Mouse (Mus musculus): ENCODE results near the gene Adamts7.

Adamts7 gene

DNA sequence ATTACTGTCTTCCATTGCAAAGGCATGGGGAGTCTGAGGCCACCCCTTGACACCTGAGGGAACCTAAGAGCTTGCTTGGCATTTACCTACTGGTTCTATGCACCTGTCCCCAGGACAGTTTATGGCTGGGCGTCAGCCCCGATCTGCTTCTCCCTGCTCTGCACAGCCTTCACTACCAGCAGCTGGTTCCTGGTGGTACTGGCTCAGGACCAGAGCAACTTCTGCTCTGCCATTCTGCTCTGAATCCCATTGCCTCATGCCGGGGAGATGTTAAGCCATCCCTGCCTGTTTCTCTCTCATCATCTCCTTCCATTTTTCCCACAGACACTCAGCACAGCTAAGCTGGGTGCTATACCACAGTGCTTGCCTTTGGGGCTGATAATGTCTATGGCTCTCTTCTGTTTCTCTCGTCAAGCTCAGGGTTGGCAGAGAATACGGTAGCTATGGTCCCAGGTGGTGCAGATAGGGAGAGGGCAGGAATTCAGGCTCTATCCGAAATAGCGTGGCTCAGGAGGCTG, 35.1 kb downstream of the Adamts7 start:
- DNase-seq (ENCODE audit: low spot score in 2 of 2), result no peak

DNA sequence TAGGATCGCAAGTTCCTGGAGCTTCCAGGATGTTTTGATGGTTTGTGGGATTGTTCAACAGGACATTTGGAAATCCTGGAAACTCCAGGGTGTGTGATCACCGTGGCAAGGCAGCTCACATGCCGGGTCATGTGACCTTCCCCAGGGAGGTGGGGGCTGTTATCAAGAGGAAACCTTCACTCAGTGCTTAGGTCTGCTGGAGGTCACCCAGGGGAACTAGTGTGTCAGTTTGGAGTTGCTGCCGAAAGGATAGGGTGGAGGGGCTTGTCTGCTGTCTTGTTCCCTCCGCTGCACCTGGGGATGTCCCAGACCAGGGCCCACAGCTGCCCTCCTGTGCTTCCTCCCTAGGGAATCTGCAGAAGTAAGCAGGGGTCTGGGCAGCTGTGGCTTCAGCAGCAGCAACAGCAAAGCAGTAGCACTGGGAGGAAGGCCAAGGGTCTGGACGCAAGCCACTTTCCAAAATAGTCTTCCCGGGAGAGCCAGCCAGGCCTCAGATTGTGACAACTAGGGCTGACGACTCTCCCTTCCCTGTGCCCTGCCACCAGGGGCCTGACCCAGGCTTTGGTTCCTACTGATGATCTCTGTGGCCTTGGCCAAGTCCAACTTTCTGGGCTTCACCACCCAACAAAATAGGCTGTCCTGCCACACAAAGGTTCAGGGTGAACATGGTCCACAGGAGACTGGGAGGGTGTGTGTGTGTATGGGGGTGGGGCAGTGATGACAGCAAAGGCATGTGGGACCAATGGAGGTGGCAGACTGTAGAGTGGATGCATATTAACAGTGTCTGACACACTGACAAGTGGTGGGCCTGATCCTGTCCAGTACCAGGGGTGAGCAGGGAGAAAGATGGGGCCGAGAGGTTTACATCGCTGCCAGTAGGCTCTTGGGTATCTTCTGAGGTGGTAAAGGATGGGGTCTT, 35.9 kb downstream of the Adamts7 start:
- DNase-seq (ENCODE audit: low spot score in 2 of 2), result no peak

DNA sequence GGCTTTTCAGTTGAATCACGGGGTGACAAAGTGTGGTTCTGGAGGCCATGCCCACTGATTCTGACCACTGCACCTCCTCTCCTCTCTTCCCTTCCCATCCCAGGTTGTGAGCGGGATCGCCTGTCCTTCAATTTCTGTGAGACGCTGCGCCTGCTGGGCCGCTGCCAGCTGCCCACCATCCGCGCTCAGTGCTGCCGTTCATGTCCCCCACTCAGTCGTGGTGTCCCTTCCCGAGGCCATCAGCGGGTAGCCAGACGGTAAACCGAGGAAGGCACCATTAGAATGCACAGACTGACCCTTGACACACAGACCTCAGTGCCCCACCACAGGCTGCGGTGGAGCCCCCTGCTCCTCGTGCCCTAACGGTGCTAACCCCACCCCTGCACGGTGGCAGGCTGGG, 36.7 kb downstream of the Adamts7 start:
- no peak for DNase-seq (ENCODE audit: low spot score in 2 of 2)

- DNase-seq (ENCODE audit: low spot score in 2 of 2), result no peak
Measured at GRCm38 (mm10) chr9:90200501-90200900, 37.6 kb downstream of the Adamts7 start.

- DNase-seq (ENCODE audit: low spot score in 2 of 2), result no peak
Measured at GRCm38 (mm10) chr9:90201096-90201495, 38.2 kb downstream of the Adamts7 start.

DNA sequence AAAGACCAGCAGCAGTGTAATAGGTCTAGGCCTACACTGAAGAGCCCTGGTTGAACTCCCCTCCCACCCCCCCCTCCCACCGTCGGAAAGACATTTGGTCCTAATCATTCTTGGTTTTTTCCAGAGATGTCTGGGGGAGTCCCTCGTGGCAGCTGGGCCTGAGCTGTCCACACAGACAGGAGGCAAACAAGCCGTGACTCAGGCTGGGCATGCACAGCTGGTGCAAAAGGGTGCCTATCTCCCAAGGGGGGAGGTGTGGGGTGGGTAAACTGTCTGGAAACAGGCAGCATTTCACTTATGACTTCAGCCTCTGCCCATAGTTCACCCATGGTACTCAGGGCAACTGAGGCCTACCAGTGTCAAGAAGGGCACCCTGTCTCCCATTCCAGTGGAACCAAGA, 38.7 kb downstream of the Adamts7 start:
- DNase-seq (ENCODE audit: low spot score in 2 of 2), result no peak

DNA sequence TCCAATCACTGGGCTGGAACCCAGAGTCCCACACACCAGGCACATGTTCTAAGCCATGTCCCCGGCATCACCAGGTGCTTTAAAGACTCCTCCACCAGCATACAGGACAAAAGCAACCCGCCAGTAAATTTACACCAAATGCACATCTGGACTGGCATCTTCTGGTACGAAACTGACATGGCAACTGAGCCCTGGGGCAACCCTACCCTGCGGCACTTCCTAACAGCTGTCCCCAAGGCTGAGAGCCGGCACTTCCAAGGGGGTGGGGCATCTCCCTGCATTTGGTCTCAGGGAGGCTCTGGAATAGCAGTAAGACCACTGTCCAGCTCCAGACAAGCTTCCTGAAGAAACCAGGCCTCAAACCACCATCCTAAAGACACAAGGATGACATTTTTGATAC, 40.4 kb downstream of the Adamts7 start:
- DNase-seq (ENCODE audit: low spot score in 2 of 2), result no peak

- DNase-seq (ENCODE audit: low spot score in 2 of 2), result no peak
Measured at GRCm38 (mm10) chr9:90204396-90204915, 41.6 kb downstream of the Adamts7 start.

GRCm38 (mm10) chr9:90206500-90206899, 43.6 kb downstream of the Adamts7 start:
- DNase-seq (ENCODE audit: low spot score in 2 of 2), result peak; percentile 85 to 96

- DNase-seq (ENCODE audit: low spot score in 2 of 2), result no peak
Measured at GRCm38 (mm10) chr9:90207808-90208207, 44.9 kb downstream of the Adamts7 start.

DNA sequence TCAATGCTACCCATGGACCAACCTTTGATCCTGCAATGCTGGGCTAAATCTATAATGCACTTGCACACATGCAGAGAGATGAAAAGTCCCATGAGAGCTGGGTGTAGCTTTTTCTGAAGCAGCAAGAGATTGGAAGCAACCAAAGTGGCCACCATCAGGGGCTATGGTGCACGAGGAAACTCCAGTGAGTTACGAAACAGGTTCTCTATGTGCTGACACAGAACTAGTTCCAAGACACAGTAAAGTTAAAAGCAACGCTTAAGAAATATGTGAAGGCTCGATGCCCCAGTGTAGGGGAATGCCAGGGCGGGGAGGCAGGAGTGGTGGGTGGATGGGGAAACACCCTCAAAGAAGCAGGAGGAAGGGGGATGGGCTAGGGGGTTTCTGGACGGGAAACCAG, 45.8 kb downstream of the Adamts7 start:
- no peak for DNase-seq (ENCODE audit: low spot score in 2 of 2)

DNA sequence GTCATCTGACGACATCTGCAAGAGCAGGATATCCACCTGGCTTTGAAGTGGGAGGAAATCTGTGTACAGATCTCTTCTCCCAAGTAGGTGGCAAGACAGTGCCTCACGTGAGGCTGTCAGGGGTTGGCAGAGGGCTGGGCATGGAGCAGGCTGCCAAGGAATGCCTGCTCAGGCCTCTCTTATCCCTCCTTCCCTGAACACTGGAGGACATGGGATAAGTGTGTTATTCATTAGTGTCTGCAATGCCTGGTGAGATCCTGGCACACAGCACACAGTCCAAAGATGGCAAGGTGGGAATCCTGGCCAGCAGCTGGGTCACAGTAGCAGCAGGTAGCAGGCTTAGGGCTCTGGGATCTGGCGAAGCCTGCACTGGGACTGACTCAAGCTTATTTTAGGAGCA, 50.3 kb downstream of the Adamts7 start:
- no peak for DNase-seq (ENCODE audit: low spot score in 2 of 2)

DNA sequence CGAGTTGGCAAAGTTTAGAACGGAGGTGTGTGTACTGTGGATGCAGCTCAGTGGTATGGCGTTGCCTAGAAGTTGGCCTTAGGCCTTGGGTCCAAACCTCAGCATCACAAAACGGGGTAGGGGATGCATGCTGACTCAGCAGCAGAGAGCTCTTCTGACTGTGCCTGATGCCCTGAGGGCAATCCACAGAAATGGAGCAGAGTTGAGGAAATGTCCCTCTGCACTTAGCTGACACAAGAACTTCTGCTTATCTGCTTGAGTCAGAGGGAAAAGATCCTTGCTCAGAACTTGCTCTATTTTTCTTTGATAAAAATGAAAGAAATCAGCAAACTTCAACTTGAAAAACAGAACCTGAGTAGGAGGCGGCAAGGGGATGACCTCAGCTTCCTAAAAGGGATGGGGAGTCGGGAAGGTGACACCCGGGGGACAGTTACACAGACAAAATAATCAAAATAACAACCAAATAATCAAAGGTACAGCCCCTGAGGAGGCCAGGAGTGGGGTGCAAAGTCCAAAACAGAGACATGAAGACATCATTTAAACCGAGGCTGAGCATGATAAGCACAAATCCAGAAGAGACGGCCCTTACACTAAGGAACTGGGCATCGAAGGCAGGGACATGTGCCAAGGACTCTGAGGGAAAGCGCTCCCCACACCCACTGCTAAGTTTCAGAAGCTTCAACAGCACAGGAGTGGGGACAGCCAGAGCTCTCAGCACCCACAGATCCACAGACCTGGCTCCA, 53.6 kb downstream of the Adamts7 start:
- DNase-seq (ENCODE audit: low spot score in 2 of 2), result no peak

DNA sequence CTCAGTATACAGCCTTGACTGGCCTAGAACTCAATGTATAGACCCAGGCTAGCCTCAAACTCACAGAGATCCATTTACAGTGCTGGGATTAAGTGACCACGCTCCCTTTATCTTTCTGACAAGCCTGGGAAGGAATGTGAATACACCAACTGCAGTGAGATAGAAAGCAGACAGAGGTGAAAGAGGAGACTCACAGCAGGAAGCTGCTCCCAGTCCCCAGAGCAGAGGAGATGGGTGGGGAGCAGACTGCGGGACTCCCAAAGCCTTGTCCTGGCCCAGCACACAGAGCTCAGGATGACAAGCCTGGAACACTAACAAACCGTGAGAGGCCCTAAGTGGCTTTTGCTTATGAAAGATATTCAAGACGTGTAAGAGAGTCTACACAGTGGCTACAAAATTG, 54.6 kb downstream of the Adamts7 start:
- DNase-seq (ENCODE audit: low spot score in 2 of 2), result no peak

DNA sequence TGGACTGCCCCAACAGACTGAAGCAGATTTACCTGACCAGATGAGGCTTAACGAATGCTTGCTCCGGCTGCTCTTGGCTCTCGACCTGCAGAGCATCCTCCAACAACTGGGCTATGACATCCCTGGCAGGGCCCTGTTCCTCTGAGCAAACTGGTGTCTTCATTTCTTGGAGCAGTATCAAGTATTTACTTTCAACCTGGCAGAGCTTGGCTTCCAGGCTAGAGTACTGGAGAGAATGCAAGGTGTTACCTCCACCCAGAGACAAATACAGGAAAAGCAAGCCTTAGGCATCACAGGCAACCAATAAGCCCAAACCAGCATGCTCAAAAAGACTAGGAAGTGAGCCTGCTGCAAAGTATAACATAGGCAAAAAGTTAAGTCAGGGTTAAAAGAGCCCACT, 59.4 kb downstream of the Adamts7 start:
- no peak for DNase-seq (ENCODE audit: low spot score in 2 of 2)

GRCm38 (mm10) chr9:90226081-90226741, 63.3 kb downstream of the Adamts7 start:
- no peak for DNase-seq (ENCODE audit: low spot score in 2 of 2)

DNA sequence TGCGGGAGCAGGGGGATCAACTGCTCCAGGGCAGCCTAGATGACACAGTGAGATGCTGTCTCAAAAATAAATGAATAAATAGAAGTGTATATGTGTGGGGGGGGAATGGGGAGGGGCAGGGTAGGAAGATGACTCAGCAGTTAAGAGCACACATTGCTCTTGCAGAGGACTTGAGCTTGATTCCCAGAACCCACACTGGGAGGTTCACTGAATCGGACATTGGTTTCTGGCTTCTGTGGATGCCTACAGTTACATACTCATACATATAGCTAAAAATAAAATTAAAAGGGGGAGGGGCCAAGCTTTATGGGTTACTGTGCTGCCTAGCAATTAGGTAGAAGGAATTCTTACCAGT, 63.9 kb downstream of the Adamts7 start:
- DNase-seq (ENCODE audit: low spot score in 2 of 2), result no peak

GRCm38 (mm10) chr9:90227171-90227570, 64.3 kb downstream of the Adamts7 start:
- DNase-seq (ENCODE audit: low spot score in 2 of 2), result no peak

GRCm38 (mm10) chr9:90232781-90233690, 70.2 kb downstream of the Adamts7 start:
- no peak for DNase-seq (ENCODE audit: low spot score in 2 of 2)

GRCm38 (mm10) chr9:90233906-90234419, 71.1 kb downstream of the Adamts7 start:
- no peak for DNase-seq (ENCODE audit: low spot score in 2 of 2)

DNA sequence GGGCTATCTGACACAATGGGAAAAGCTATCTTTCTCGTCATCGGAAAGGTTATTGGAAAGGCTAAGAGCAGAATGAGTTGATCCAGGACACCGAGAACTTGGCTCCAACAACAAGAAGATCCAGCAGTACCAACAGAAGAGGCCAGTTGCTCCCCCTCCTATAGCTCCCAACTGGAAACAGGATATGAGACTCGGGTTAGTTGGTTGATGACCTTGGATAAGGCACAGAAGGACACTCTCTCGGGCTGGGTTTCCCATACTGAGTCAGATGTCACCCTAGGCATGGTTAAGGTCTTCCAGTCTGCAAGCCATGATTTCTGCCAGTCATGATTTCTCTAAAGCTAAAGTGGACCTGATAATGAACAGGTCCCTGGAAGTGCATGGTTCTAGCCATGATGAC, 71.9 kb downstream of the Adamts7 start:
- no peak for DNase-seq (ENCODE audit: low spot score in 2 of 2)

Data from spleen, postnatal 4 days (tissue).